Mouse (Mus musculus) hindbrain, embryonic 13.5 days (tissue): ENCODE data around the gene Inf2. TPM values are rescaled to one million over a fixed set of nuclear protein-coding genes. Genes with fewer than 3 reads are reported as not detected.

ENCODE experiments used
- ATAC-seq: fragments of 200-750 bp; cut with Nextera tagmentation; 2 replicates; pipeline ENCODE4 v1.8.0; 2017; ENCODE audit warnings: moderate TSS enrichment; ENCODE audit not compliant: low FRiP score
- H3K27ac ChIP-seq: fragments of 300-500 bp; sonication (generic); 2 replicates; pipeline ENCODE4 v1.5.1; 2015; ENCODE audit warnings: inconsistent platforms, mild to moderate bottlenecking, moderate library complexity
- H3K27me3 ChIP-seq: fragments of 300-500 bp; sonication (generic); 2 replicates; pipeline ENCODE4 v1.6.1; 2015; ENCODE audit warnings: mild to moderate bottlenecking, inconsistent platforms
- H3K36me3 ChIP-seq: fragments of 300-500 bp; sonication (generic); 2 replicates; pipeline ENCODE4 v1.6.1; 2015; ENCODE audit warnings: mild to moderate bottlenecking, inconsistent platforms
- H3K4me1 ChIP-seq: fragments of 300-500 bp; sonication (generic); replicated peaks from 2 replicates; pipeline ENCODE4 v1.6.1; 2015; ENCODE audit warnings: inconsistent platforms
- H3K4me2 ChIP-seq: fragments of 300-500 bp; sonication (generic); 2 replicates; pipeline ENCODE4 v1.6.1; 2015; ENCODE audit warnings: inconsistent platforms, mild to moderate bottlenecking, moderate library complexity
- H3K4me3 ChIP-seq: fragments of 300-500 bp; sonication (generic); 2 replicates; pipeline ENCODE4 v1.5.1; 2015; ENCODE audit warnings: mild to moderate bottlenecking, inconsistent platforms
- H3K9ac ChIP-seq: fragments of 300-500 bp; sonication (generic); 2 replicates; pipeline ENCODE4 v1.6.1; 2015; ENCODE audit warnings: mild to moderate bottlenecking, inconsistent platforms
- H3K9me3 ChIP-seq: fragments of 300-500 bp; sonication (generic); 2 replicates; pipeline ENCODE4 v1.6.1; 2016; ENCODE audit warnings: inconsistent platforms
- WGBS: fragments of 180-500 bp; shearing (Covaris S2); methylation state at CpG from one replicate; pipeline ENCODE4 v1.1.7; 2015; 5-methylcytosine and 5-hydroxymethylcytosine counted together
- polyA plus RNA-seq: library from polyadenylated mRNA; unstranded; fragments of >200 nt; fragmentation: Nextera tagmentation; extraction: Ambion mirVana; gene quantifications from 2 replicates; pipeline ENCODE4 v1.2.1, GENCODE M21; 2015

Inf2 gene
- polyA plus RNA-seq, 1 experiment from 2014 or later: 1.1 TPM

- WGBS: 11% methylated on average over 16 of the region's 16 CpGs
- H3K27me3 ChIP-seq: peaks cover 44% of the 10 kb centered on the region
- H3K4me3 ChIP-seq: peak overlapping the region; percentile 49
- no peaks in the 10 kb centered on the region; the same call in 1 of the 2 replicates for H3K9me3 ChIP-seq
- H3K4me1 ChIP-seq: peaks cover 21% of the 10 kb centered on the region
- H3K4me2 ChIP-seq: peak overlapping the region; percentile 79
- no peaks in the 10 kb centered on the region for H3K36me3 ChIP-seq
- ATAC-seq: no peak
- no peak overlapping the region for H3K27ac ChIP-seq
- H3K9ac ChIP-seq: peak overlapping the region; percentile 74
Observed at GRCm38 (mm10) chr12:112620354-112621061, 31.9 kb downstream of the Inf2 start.

- Histone ChIP-seq H3K4me1 (peaks cover 21% of the 10 kb centered on the region), H3K27me3 (peaks cover 44% of the 10 kb centered on the region), H3K36me3 (no peaks in the 10 kb centered on the region), H3K4me2 (no peak overlapping the region), H3K9me3 (no peaks in the 10 kb centered on the region; the same call in 1 of the 2 replicates), H3K27ac (no peak overlapping the region), H3K4me3 (no peak overlapping the region), H3K9ac (no peak overlapping the region)
- 93% methylated on average over 3 of the region's 3 CpGs for WGBS
- no peak for ATAC-seq
Observed at GRCm38 (mm10) chr12:112621900-112622299, 33.3 kb downstream of the Inf2 start.

GRCm38 (mm10) chr12:112623742-112624141, 35.2 kb downstream of the Inf2 start:
- 13% methylated on average over 2 of the region's 2 CpGs for WGBS
- Histone ChIP-seq H3K27ac (no peak overlapping the region), H3K9ac (no peak overlapping the region), H3K27me3 (peaks cover 36% of the 10 kb centered on the region), H3K4me1 (peaks cover 22% of the 10 kb centered on the region), H3K9me3 (no peaks in the 10 kb centered on the region), H3K4me3 (no peak overlapping the region), H3K36me3 (no peaks in the 10 kb centered on the region), H3K4me2 (no peak overlapping the region)
- ATAC-seq: no peak

- no peak overlapping the region for H3K4me3 ChIP-seq
- no peak overlapping the region for H3K27ac ChIP-seq
- no peaks in the 10 kb centered on the region for H3K36me3 ChIP-seq
- no peak overlapping the region for H3K9ac ChIP-seq
- ATAC-seq: no peak
- H3K27me3 ChIP-seq: peaks cover 18% of the 10 kb centered on the region
- H3K9me3 ChIP-seq: no peaks in the 10 kb centered on the region
- H3K4me2 ChIP-seq: no peak overlapping the region
- 91% methylated on average over 4 of the region's 4 CpGs for WGBS
- peaks cover 11% of the 10 kb centered on the region for H3K4me1 ChIP-seq
Observed at GRCm38 (mm10) chr12:112625700-112626099, 37.1 kb downstream of the Inf2 start.

- ATAC-seq: no peak
- H3K4me1 ChIP-seq: peaks cover 9% of the 10 kb centered on the region
- 82% methylated on average over 6 of the region's 6 CpGs for WGBS
Observed at GRCm38 (mm10) chr12:112626455-112626854, 37.9 kb downstream of the Inf2 start.

GRCm38 (mm10) chr12:112627097-112627881, 38.7 kb downstream of the Inf2 start:
- no peak overlapping the region for H3K4me3 ChIP-seq
- H3K27me3 ChIP-seq: peaks cover 2% of the 10 kb centered on the region; the same call in 1 of the 2 replicates
- no peaks in the 10 kb centered on the region for H3K36me3 ChIP-seq
- WGBS: 65% methylated on average over 7 of the region's 7 CpGs
- H3K27ac ChIP-seq: no peak overlapping the region
- ATAC-seq: no peak
- H3K4me2 ChIP-seq: no peak overlapping the region
- H3K9me3 ChIP-seq: no peaks in the 10 kb centered on the region
- H3K9ac ChIP-seq: no peak overlapping the region
- H3K4me1 ChIP-seq: peaks cover 9% of the 10 kb centered on the region

More at GRCm38 (mm10) chr12:112626455-112626854, 37.9 kb downstream of the Inf2 start:
- Histone ChIP-seq H3K27ac (no peak overlapping the region), H3K36me3 (no peaks in the 10 kb centered on the region), H3K27me3 (peaks cover 11% of the 10 kb centered on the region), H3K4me3 (no peak overlapping the region), H3K4me2 (no peak overlapping the region), H3K9ac (no peak overlapping the region), H3K9me3 (no peaks in the 10 kb centered on the region)

- Histone ChIP-seq H3K4me2 (no peak overlapping the region), H3K4me1 (peaks cover 9% of the 10 kb centered on the region), H3K27me3 (no peaks in the 10 kb centered on the region), H3K9me3 (no peaks in the 10 kb centered on the region), H3K9ac (no peak overlapping the region), H3K27ac (no peak overlapping the region), H3K4me3 (no peak overlapping the region), H3K36me3 (no peaks in the 10 kb centered on the region)
- WGBS: 88% methylated on average over 6 of the region's 6 CpGs
- no peak for ATAC-seq
Observed at GRCm38 (mm10) chr12:112628197-112628596, 39.6 kb downstream of the Inf2 start.

- no peak overlapping the region for H3K27ac ChIP-seq
- no peaks in the 10 kb centered on the region for H3K36me3 ChIP-seq
- ATAC-seq: peak; percentile 50
- peaks cover 9% of the 10 kb centered on the region for H3K4me1 ChIP-seq
- H3K4me3 ChIP-seq: no peak overlapping the region
- WGBS: 39% methylated on average over 19 of the region's 19 CpGs
- no peaks in the 10 kb centered on the region for H3K9me3 ChIP-seq
- H3K4me2 ChIP-seq: peak overlapping the region; percentile 45
- no peaks in the 10 kb centered on the region for H3K27me3 ChIP-seq
- 0 out of 2 replicates have a peak overlapping the region, but pooled peaks have one; percentile 20 for H3K9ac ChIP-seq
Observed at GRCm38 (mm10) chr12:112628928-112629721, 40.5 kb downstream of the Inf2 start.

GRCm38 (mm10) chr12:112630029-112630428, 41.4 kb downstream of the Inf2 start:
- Histone ChIP-seq H3K27me3 (no peaks in the 10 kb centered on the region), H3K4me3 (no peak overlapping the region), H3K27ac (no peak overlapping the region), H3K36me3 (no peaks in the 10 kb centered on the region), H3K9ac (no peak overlapping the region), H3K4me1 (peaks cover 9% of the 10 kb centered on the region), H3K9me3 (no peaks in the 10 kb centered on the region), H3K4me2 (no peak overlapping the region)
- whole genome bisulfite sequencing: 95% methylated on average over 12 of the region's 12 CpGs
- no peak for ATAC-seq

- Histone ChIP-seq H3K4me1 (peaks cover 9% of the 10 kb centered on the region), H3K9me3 (no peaks in the 10 kb centered on the region), H3K27ac (no peak overlapping the region), H3K36me3 (no peaks in the 10 kb centered on the region), H3K4me3 (no peak overlapping the region), H3K27me3 (no peaks in the 10 kb centered on the region), H3K4me2 (no peak overlapping the region), H3K9ac (no peak overlapping the region)
- 89% methylated on average over 5 of the region's 5 CpGs for WGBS
- no peak for ATAC-seq
Observed at GRCm38 (mm10) chr12:112630796-112631195, 42.2 kb downstream of the Inf2 start.

GRCm38 (mm10) chr12:112631472-112631871, 42.9 kb downstream of the Inf2 start:
- Histone ChIP-seq H3K4me3 (no peak overlapping the region), H3K9me3 (no peaks in the 10 kb centered on the region), H3K9ac (no peak overlapping the region), H3K4me1 (peaks cover 9% of the 10 kb centered on the region), H3K4me2 (no peak overlapping the region), H3K27ac (no peak overlapping the region), H3K36me3 (no peaks in the 10 kb centered on the region), H3K27me3 (no peaks in the 10 kb centered on the region)
- 48% methylated on average over 1 of the region's 1 CpGs for WGBS
- no peak for ATAC-seq
